Mouse (Mus musculus) E14TG2a.4 (cell line): ENCODE data around the gene Myo9b.
A peak's percentile ranks its signal among the peaks of the same experiment; 100 is the strongest.

Experiments used
- H3K27me3 ChIP-seq: 2 replicates; pipeline ENCODE4 v1.6.1; 2014; ENCODE audit warnings: low read length, control low read depth; ENCODE audit not compliant: insufficient read depth
- H3K36me3 ChIP-seq: 2 replicates; pipeline ENCODE4 v1.6.1; 2014; ENCODE audit warnings: low read length, control low read depth; ENCODE audit not compliant: insufficient read depth
- H3K4me1 ChIP-seq: replicated peaks from 2 replicates; pipeline ENCODE4 v1.6.1; 2014; ENCODE audit warnings: low read depth, low read length, control low read depth
- H3K4me3 ChIP-seq: replicated peaks from 2 replicates; pipeline ENCODE4 v1.5.1; 2014; ENCODE audit warnings: mild to moderate bottlenecking, low read length
- H3K9me3 ChIP-seq: 2 replicates; pipeline ENCODE4 v1.6.1; 2014; ENCODE audit warnings: low read length, control low read depth
- CTCF ChIP-seq: conservative IDR thresholded peaks from 2 replicates; pipeline ENCODE4 v1.5.1; 2014; ENCODE audit warnings: low read length
- NANOG ChIP-seq: IDR thresholded peaks from 2 replicates; pipeline ENCODE4 v1.6.1; 2014; ENCODE audit warnings: borderline replicate concordance, low read length, mixed read lengths
- POU5F1 ChIP-seq: IDR thresholded peaks from 2 replicates; pipeline ENCODE4 v1.6.1; 2014; ENCODE audit warnings: low read length, borderline replicate concordance

Myo9b gene

DNA sequence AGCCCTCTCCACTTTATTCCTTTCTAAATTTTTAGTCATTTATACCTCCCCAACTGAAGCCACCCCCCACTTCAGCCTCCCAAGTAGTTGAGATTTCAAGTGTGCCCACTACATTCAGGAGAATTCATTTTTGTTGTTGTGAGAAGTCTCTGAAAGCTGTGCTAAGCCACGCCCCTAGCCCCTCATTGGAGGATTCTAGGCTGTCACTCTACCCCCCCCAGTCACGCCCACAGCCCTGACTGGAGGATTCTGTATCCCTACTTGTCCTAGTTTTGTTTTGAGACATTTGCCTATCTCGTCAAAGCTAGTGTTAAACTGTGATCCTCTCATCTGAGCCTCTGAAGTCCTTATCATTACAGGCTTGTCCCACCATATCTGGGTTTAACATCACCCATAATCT lies 120.4 kb downstream of the Myo9b start:
- no peaks in the 10 kb centered on the region for H3K27me3 ChIP-seq
- H3K4me3 ChIP-seq = no peak overlapping the region
- 0 out of 2 replicates have a peak, but pooled peaks cover 5% of the 10 kb centered on the region for H3K36me3 ChIP-seq
- TF ChIP-seq CTCF = no peak
- TF ChIP-seq POU5F1 = no peak
- no peak for TF ChIP-seq NANOG
- peaks cover 54% of the 10 kb centered on the region for H3K4me1 ChIP-seq
- no peaks in the 10 kb centered on the region for H3K9me3 ChIP-seq

DNA sequence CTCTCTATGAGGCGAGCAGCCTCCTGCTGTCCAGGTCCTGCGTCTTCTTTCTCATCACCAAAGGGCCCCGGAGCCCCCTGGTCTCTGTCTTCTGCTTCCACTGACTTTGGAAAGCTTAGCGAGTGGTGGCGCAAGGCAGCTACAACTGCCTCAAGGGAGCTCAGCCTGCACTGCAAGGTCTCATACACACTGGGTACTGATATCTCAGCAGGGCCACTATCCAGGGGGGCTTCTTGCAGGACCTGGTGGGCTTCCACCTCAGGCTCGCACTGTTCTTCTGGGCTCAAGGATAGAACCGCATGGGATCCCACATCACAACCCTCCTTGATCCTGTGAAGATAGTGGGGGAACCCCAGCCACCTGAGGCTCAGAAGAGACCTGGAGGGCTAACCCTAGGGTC lies 122.0 kb downstream of the Myo9b start:
- TF ChIP-seq NANOG (no peak), POU5F1 (no peak), CTCF (no peak)
- peaks cover 17% of the 10 kb centered on the region for H3K36me3 ChIP-seq
- peaks cover 54% of the 10 kb centered on the region for H3K4me1 ChIP-seq
- no peaks in the 10 kb centered on the region for H3K9me3 ChIP-seq
- no peaks in the 10 kb centered on the region for H3K27me3 ChIP-seq
- H3K4me3 ChIP-seq = no peak overlapping the region

DNA sequence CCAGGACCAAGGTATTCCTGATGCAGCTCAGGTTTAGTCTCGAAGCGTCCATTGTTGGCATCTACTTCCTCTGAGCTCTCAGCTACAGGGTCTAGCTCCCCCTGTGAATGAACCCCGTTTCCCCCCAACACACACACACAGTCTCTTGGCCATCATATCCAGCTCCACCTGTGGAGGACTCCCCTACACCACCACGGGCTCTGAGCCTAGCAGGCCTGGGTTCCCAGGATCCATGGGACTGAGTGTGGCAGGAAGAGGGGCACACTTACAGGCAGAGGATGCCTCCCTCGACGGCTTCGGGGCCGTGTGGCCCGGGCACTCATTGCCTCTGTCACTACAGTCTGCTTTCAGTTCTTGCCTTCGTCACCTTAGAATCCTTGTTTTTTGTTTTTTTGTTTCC lies 122.6 kb downstream of the Myo9b start:
- Histone ChIP-seq H3K4me3 (no peak overlapping the region), H3K9me3 (no peaks in the 10 kb centered on the region), H3K36me3 (peaks cover 20% of the 10 kb centered on the region), H3K4me1 (peaks cover 57% of the 10 kb centered on the region), H3K27me3 (no peaks in the 10 kb centered on the region)
- no peak for TF ChIP-seq NANOG
- TF ChIP-seq CTCF = no peak
- TF ChIP-seq POU5F1 = no peak

GRCm38 (mm10) chr8:71395629-71396028 lies 123.1 kb downstream of the Myo9b start, which contains the start of gene Ushbp1:
TSS of gene Ushbp1 (minus strand) at chr8:71395802.
- H3K4me3 ChIP-seq = peak within 1 kb of the TSS; percentile 95
- H3K4me1 ChIP-seq = peaks cover 54% of the 10 kb centered on the region
- peaks cover 25% of the 10 kb centered on the region for H3K36me3 ChIP-seq
- no peaks in the 10 kb centered on the region for H3K27me3 ChIP-seq
- no peaks in the 10 kb centered on the region for H3K9me3 ChIP-seq
- TF ChIP-seq CTCF (no peak), POU5F1 (no peak), NANOG (no peak)

DNA sequence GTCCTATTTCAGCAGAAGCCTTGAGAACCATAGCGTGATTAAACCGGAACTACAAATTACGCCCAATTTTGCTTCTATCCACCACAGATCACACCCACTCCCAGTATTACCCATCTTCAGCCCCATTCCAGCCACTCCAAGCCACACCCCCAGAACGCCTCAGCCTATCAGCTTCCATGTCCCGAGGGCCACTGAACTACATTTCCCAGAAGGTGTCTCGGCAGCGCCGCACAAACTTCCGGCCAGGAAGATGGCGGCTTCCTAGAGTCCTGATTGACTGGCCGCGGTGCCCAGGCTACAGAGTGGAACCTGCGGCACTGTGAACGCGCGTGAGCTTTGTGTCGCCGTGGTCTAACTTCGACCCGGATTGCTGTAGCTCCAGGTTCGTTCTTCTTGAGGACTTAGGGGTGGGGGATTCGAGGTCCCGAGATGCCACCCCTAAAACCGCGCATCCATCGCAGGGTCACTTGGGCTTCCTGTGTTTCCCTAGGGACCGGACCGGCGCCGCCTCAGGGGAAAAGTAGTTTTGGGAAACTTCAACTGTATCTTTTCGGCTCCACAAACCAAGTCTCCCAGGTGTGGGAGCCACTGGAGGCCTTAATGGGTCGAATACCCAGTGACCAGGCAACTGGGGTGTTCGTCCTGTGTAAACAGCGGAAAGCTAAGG lies 124.3 kb downstream of the Myo9b start, which contains the start of gene Babam1:
TSS of gene Babam1 (plus strand) at position 223 of the 667 bp plus-strand sequence.
- Histone ChIP-seq H3K4me1 (peaks cover 45% of the 10 kb centered on the region), H3K4me3 (peak within 1 kb of the TSS; percentile 95), H3K9me3 (no peaks in the 10 kb centered on the region), H3K27me3 (no peaks in the 10 kb centered on the region), H3K36me3 (peaks cover 36% of the 10 kb centered on the region)
- no peak for TF ChIP-seq POU5F1
- no peak for TF ChIP-seq NANOG

DNA sequence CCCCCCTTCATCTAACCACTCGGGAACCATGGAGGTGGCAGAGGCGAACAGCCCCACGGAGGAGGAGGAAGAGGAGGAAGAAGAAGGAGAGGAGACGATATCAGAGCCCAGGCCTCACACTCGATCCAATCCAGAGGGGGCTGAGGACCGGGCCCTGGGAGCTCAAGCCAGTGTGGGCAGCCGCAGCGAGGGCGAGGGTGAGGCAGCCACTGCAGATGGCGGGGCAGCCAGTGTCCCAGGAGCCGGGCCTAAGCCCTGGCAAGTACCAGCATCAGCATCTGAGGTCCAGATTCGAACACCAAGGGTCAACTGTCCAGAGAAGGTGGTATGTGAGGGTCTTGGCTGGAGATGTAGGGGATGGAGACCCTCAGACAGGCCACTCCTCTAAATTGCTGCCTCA lies 125.2 kb downstream of the Myo9b start:
- H3K4me3 ChIP-seq = peak overlapping the region; percentile 95
- no peaks in the 10 kb centered on the region for H3K27me3 ChIP-seq
- H3K4me1 ChIP-seq = peaks cover 49% of the 10 kb centered on the region
- peaks cover 41% of the 10 kb centered on the region for H3K36me3 ChIP-seq
- no peaks in the 10 kb centered on the region for H3K9me3 ChIP-seq
- TF ChIP-seq CTCF (no peak), NANOG (no peak), POU5F1 (no peak)

DNA sequence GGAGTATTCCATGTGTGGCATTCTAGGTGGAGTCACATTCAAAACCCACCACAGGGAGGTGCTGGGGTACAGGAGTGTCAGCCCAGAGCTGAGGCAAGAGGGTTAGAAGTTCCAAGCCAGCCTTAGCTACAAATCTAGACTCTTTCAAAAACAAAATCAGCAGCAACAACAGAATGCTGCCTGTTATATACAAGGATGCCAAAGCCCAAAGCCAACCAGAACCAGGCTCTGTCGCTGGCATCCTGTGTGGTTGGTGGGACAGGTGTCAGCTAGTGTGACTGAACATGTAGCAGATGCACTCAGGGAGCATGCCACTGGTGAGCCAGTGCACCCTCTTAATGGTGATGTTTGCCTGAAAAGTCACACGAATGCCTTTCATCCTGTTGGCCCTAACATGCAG lies 128.3 kb downstream of the Myo9b start:
- Histone ChIP-seq H3K4me3 (no peak overlapping the region), H3K9me3 (no peaks in the 10 kb centered on the region), H3K27me3 (no peaks in the 10 kb centered on the region), H3K36me3 (peaks cover 64% of the 10 kb centered on the region), H3K4me1 (peaks cover 60% of the 10 kb centered on the region)
- TF ChIP-seq CTCF (no peak), NANOG (no peak), POU5F1 (no peak)

- H3K4me1 ChIP-seq = peaks cover 55% of the 10 kb centered on the region
- peaks cover 64% of the 10 kb centered on the region for H3K36me3 ChIP-seq
- TF ChIP-seq POU5F1 (no peak), NANOG (no peak)
- H3K27me3 ChIP-seq = no peaks in the 10 kb centered on the region
- no peak overlapping the region for H3K4me3 ChIP-seq
- H3K9me3 ChIP-seq = no peaks in the 10 kb centered on the region
Measured at GRCm38 (mm10) chr8:71401454-71401853, 128.9 kb downstream of the Myo9b start.

DNA sequence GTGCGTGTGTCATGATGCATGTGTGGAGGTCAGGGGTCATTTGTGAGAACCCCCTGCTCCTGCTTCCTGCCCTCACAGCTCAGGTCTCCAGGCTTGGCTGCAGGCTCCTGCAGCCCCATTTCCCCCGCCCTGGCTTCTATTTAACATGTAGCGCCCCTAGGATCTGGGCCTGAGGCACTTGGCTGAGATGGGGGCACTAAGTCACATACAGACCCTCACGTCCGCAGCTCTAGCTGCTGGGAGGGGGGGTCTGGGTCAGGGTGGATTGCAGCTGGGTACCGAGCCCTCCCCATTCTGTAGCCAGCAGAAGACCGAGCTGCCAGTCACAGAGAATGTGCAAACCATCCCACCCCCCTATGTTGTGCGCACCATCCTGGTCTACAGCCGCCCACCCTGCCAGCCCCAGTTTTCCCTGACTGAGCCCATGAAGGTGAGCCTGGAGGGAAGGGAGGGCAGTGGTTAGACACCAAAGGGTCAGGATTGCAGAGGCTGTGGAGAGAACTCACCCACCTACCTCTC lies 130.0 kb downstream of the Myo9b start:
- Histone ChIP-seq H3K36me3 (peaks cover 72% of the 10 kb centered on the region), H3K9me3 (no peaks in the 10 kb centered on the region), H3K27me3 (no peaks in the 10 kb centered on the region), H3K4me1 (peaks cover 60% of the 10 kb centered on the region), H3K4me3 (peak overlapping the region; percentile 100; the same call in 1 of the 2 replicates)
- no peak for TF ChIP-seq CTCF
